Mouse (Mus musculus) heart, embryonic 15.5 days (tissue): ENCODE results near the gene Ppil1. TPM values are rescaled to one million over a fixed set of nuclear protein-coding genes. Genes with fewer than 3 reads are reported as not detected.
A peak's percentile ranks its signal among the peaks of the same experiment; 100 is the strongest.
"Not testable (repeated sequence)": the region's sequence is repeated elsewhere in the genome, so short reads cannot be mapped to it uniquely, and the experiment has no call there.

ENCODE experiments used
- ATAC-seq: fragments of 200-750 bp; cut with Nextera tagmentation; replicated peaks from 2 replicates; pipeline ENCODE4 v1.8.0; 2017; ENCODE audit warnings: low read depth, moderate TSS enrichment; ENCODE audit not compliant: insufficient number of reproducible peaks, insufficient read depth, low FRiP score
- H3K27ac ChIP-seq: fragments of 300-500 bp; sonication (generic); 2 replicates; pipeline ENCODE4 v1.5.1; 2015; ENCODE audit warnings: mild to moderate bottlenecking, inconsistent platforms
- H3K27me3 ChIP-seq: fragments of 300-500 bp; sonication (generic); 2 replicates; pipeline ENCODE4 v1.6.1; 2015; ENCODE audit warnings: inconsistent platforms
- H3K36me3 ChIP-seq: fragments of 300-500 bp; sonication (generic); 2 replicates; pipeline ENCODE4 v1.6.1; 2015; ENCODE audit warnings: mild to moderate bottlenecking, inconsistent platforms
- H3K4me1 ChIP-seq: fragments of 300-500 bp; sonication (generic); replicated peaks from 2 replicates; pipeline ENCODE4 v1.6.1; 2015; ENCODE audit warnings: inconsistent platforms
- H3K4me2 ChIP-seq: fragments of 300-500 bp; sonication (generic); 2 replicates; pipeline ENCODE4 v1.6.1; 2015; ENCODE audit warnings: inconsistent platforms, mild to moderate bottlenecking, moderate library complexity
- H3K4me3 ChIP-seq: fragments of 300-500 bp; sonication (generic); 2 replicates; pipeline ENCODE4 v1.5.1; 2015; ENCODE audit warnings: mild to moderate bottlenecking, inconsistent platforms
- H3K9ac ChIP-seq: fragments of 300-500 bp; sonication (generic); 2 replicates; pipeline ENCODE4 v1.6.1; 2015; ENCODE audit warnings: mild to moderate bottlenecking, inconsistent platforms
- H3K9me3 ChIP-seq: fragments of 300-500 bp; sonication (generic); replicated peaks from 2 replicates; pipeline ENCODE4 v1.6.1; 2016; ENCODE audit warnings: inconsistent platforms
- WGBS: fragments of 180-500 bp; shearing (Covaris S2); methylation state at CpG from one replicate; pipeline ENCODE4 v1.1.7; 2015; ENCODE audit warnings: mixed read lengths; 5-methylcytosine and 5-hydroxymethylcytosine counted together
- polyA plus RNA-seq: library from polyadenylated mRNA; unstranded; fragments of >200 nt; fragmentation: Nextera tagmentation; extraction: Ambion mirVana; gene quantifications from 2 replicates; pipeline ENCODE4 v1.2.1, GENCODE M21; 2015

The Ppil1 gene
- polyA plus RNA-seq, 1 experiment from 2014 or later: 86.8 TPM

- Histone ChIP-seq H3K4me1 (peaks cover 56% of the 10 kb centered on the region), H3K36me3 (peaks cover 6% of the 10 kb centered on the region; the same call in 1 of the 2 replicates), H3K4me2 (peak overlapping the region; percentile 67), H3K9me3 (no peaks in the 10 kb centered on the region), H3K27me3 (no peaks in the 10 kb centered on the region), H3K4me3 (peak overlapping the region; percentile 77; the same call in 1 of the 2 replicates), H3K27ac (no peak overlapping the region), H3K9ac (no peak overlapping the region)
- WGBS: 35% methylated on average over 2 of the region's 2 CpGs
- no peak for ATAC-seq
Measured at GRCm38 (mm10) chr17:29262259-29262649, 1.7 kb downstream of the Ppil1 start.

- Histone ChIP-seq H3K4me1 (peaks cover 62% of the 10 kb centered on the region), H3K4me3 (no peak overlapping the region)
- 89% methylated on average over 22 of the region's 22 CpGs for WGBS
Measured at GRCm38 (mm10) chr17:29261603-29262258, 2.3 kb downstream of the Ppil1 start.

DNA sequence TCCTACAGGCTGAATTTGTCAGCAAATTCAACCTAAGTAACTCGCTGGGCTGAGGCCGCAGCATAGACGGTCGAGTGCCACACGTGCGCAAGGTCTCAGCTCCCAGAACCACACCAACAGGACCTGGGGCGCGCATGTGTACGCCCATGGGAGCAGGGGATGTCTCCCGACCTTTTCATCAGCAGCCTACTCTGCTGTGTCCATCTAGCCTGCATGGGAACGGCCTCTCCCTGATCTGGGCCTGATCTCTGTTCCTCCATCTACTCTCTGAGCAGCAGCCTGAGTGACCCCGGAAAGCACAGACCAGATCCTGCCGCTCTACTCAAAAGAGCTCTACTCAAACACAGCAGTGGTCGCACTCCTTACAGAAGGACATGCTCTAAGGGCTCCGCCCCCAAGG is 3.5 kb downstream of the Ppil1 start:
- no peak overlapping the region for H3K9ac ChIP-seq
- H3K4me2 ChIP-seq: no peak overlapping the region
- no peak overlapping the region for H3K4me3 ChIP-seq
- H3K4me1 ChIP-seq: peaks cover 74% of the 10 kb centered on the region
- H3K27ac ChIP-seq: no peak overlapping the region
- H3K9me3 ChIP-seq: no peaks in the 10 kb centered on the region
- no peaks in the 10 kb centered on the region for H3K27me3 ChIP-seq
- peaks cover 6% of the 10 kb centered on the region; the same call in 1 of the 2 replicates for H3K36me3 ChIP-seq
- WGBS: 91% methylated on average over 15 of the region's 15 CpGs
- no peak for ATAC-seq

More at GRCm38 (mm10) chr17:29261603-29262258, 2.3 kb downstream of the Ppil1 start:
- no peak overlapping the region for H3K27ac ChIP-seq
- H3K9me3 ChIP-seq: no peaks in the 10 kb centered on the region
- H3K27me3 ChIP-seq: no peaks in the 10 kb centered on the region
- ATAC-seq: no peak
- H3K4me2 ChIP-seq: peak overlapping the region; percentile 67; the same call in 1 of the 2 replicates
- H3K9ac ChIP-seq: no peak overlapping the region
- H3K36me3 ChIP-seq: peaks cover 6% of the 10 kb centered on the region; the same call in 1 of the 2 replicates

- H3K36me3 ChIP-seq: peaks cover 6% of the 10 kb centered on the region; the same call in 1 of the 2 replicates
- peaks cover 76% of the 10 kb centered on the region for H3K4me1 ChIP-seq
- H3K27me3 ChIP-seq: no peaks in the 10 kb centered on the region
- H3K9ac ChIP-seq: no peak overlapping the region
- H3K27ac ChIP-seq: peak overlapping the region; percentile 91; the same call in 1 of the 2 replicates
- ATAC-seq: no peak
- H3K9me3 ChIP-seq: no peaks in the 10 kb centered on the region
- H3K4me2 ChIP-seq: no peak overlapping the region
- no peak overlapping the region for H3K4me3 ChIP-seq
- 9% methylated on average over 3 of the region's 3 CpGs for WGBS
Measured at GRCm38 (mm10) chr17:29259489-29259888, 4.5 kb downstream of the Ppil1 start.

- ATAC-seq: no peak
- H3K4me2 ChIP-seq: no peak overlapping the region
- H3K9me3 ChIP-seq: no peaks in the 10 kb centered on the region
- no peaks in the 10 kb centered on the region for H3K27me3 ChIP-seq
- H3K4me3 ChIP-seq: no peak overlapping the region
- peak overlapping the region; percentile 91; the same call in 1 of the 2 replicates for H3K27ac ChIP-seq
- peaks cover 77% of the 10 kb centered on the region for H3K4me1 ChIP-seq
- no peak overlapping the region for H3K9ac ChIP-seq
- WGBS: 83% methylated on average over 2 of the region's 2 CpGs
- H3K36me3 ChIP-seq: peaks cover 6% of the 10 kb centered on the region; the same call in 1 of the 2 replicates
Measured at GRCm38 (mm10) chr17:29258921-29259320, 5.1 kb downstream of the Ppil1 start.

- no peaks in the 10 kb centered on the region for H3K27me3 ChIP-seq
- H3K4me1 ChIP-seq: peaks cover 80% of the 10 kb centered on the region
- no peak overlapping the region for H3K4me2 ChIP-seq
- no peaks in the 10 kb centered on the region for H3K9me3 ChIP-seq
- H3K9ac ChIP-seq: no peak overlapping the region
- H3K36me3 ChIP-seq: peaks cover 6% of the 10 kb centered on the region; the same call in 1 of the 2 replicates
- H3K4me3 ChIP-seq: no peak overlapping the region
- no peak for ATAC-seq
- 78% methylated on average over 10 of the region's 10 CpGs for WGBS
- H3K27ac ChIP-seq: peak overlapping the region; percentile 91
Measured at GRCm38 (mm10) chr17:29258025-29258558, 5.9 kb downstream of the Ppil1 start.

DNA sequence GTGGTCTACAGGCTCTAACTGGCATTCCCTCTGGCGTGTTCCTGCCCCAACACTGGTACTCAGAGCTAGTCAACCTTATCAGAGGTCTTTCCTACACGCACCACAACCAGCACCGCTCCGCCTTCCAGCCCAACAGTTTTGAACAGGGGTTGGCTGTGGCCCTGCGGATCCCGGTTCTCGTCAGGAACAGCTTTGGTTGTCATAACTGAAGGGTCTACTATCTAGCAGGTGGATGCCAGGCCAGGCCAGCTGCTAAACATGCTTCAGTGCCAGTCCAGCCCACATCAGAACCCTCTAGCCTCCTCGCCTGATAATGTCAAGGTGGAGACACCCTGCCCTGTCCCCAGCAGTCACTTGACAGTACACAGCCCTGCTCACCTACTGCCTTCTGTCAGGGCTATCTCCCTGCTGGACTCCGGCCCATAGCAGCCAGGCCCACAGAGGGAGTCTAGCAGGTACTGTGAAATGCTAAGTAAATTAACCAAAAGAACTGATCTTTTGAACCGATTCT is 6.9 kb downstream of the Ppil1 start:
- Histone ChIP-seq H3K9me3 (no peaks in the 10 kb centered on the region), H3K9ac (no peak overlapping the region; the same call in 1 of the 2 replicates), H3K36me3 (peaks cover 4% of the 10 kb centered on the region; the same call in 1 of the 2 replicates), H3K27me3 (no peaks in the 10 kb centered on the region), H3K4me2 (peak overlapping the region; percentile 37; the same call in 1 of the 2 replicates), H3K4me1 (peaks cover 81% of the 10 kb centered on the region), H3K4me3 (no peak overlapping the region), H3K27ac (peak overlapping the region; percentile 91)
- peak; percentile 82 for ATAC-seq
- WGBS: 42% methylated on average over 10 of the region's 10 CpGs

DNA sequence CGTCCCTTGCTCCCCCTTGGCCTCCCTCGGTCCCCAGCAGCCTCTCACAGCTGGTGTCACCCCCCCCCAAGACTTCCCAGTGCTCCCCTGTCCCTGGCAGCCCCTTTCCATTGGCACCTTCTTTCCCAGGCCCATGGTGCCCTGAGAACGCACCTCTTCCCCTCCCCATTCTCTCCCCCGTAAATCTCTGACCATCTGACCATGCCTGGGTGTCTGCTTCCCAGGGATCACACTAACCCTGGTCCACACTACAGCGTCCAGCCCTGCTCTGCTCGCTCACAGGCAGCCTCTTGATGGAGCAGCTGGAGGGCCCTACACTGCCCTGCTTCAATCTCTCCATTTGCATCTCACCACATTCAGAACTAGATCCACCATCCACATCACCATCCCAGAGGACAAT is 7.5 kb downstream of the Ppil1 start:
- Histone ChIP-seq H3K9ac (no peak overlapping the region; the same call in 1 of the 2 replicates), H3K27me3 (no peaks in the 10 kb centered on the region), H3K9me3 (no peaks in the 10 kb centered on the region), H3K4me1 (peaks cover 81% of the 10 kb centered on the region), H3K36me3 (peaks cover 3% of the 10 kb centered on the region; the same call in 1 of the 2 replicates), H3K4me3 (no peak overlapping the region), H3K4me2 (peak overlapping the region; percentile 37), H3K27ac (peak overlapping the region; percentile 91)
- WGBS: 49% methylated on average over 6 of the region's 6 CpGs
- peak; percentile 3; the same call in 1 of the 2 replicates for ATAC-seq

DNA sequence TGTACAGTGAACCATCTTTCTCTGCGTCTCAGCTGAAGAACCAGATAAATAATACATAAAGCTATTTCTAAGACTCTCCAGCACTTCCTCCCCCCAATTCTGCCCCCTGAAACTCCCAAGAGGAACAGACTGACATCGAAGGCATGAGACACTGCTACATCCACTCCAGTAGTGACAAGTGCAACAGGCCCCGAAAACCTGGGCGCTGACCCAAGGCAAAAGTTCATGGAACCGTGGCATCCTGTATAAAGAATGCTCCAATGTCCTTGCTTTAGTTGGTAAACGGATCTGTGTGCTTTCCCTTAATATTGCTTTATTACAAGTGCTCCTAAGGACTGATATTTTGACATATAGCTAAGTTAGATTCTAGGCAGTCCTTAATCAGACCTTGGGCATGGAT is 9.2 kb downstream of the Ppil1 start:
- not testable (repeated sequence) for H3K27me3 ChIP-seq, H3K9me3 ChIP-seq, H3K36me3 ChIP-seq, H3K4me3 ChIP-seq, ATAC-seq, H3K4me2 ChIP-seq, H3K9ac ChIP-seq
- Histone ChIP-seq H3K4me1 (peaks cover 91% of the 10 kb centered on the region), H3K27ac (peak overlapping the region; percentile 87)
- WGBS: 85% methylated on average over 6 of the region's 6 CpGs

GRCm38 (mm10) chr17:29253684-29254083 is 10.3 kb downstream of the Ppil1 start:
- ATAC-seq: 0 out of 2 replicates have a peak, but pooled peaks have one; percentile 8
- Histone ChIP-seq H3K27me3 (no peaks in the 10 kb centered on the region), H3K27ac (peak overlapping the region; percentile 87), H3K9ac (no peak overlapping the region), H3K36me3 (peaks cover 9% of the 10 kb centered on the region; the same call in 1 of the 2 replicates), H3K4me2 (no peak overlapping the region), H3K4me1 (peaks cover 92% of the 10 kb centered on the region), H3K9me3 (no peaks in the 10 kb centered on the region), H3K4me3 (no peak overlapping the region)
- WGBS: 45% methylated on average over 9 of the region's 9 CpGs

DNA sequence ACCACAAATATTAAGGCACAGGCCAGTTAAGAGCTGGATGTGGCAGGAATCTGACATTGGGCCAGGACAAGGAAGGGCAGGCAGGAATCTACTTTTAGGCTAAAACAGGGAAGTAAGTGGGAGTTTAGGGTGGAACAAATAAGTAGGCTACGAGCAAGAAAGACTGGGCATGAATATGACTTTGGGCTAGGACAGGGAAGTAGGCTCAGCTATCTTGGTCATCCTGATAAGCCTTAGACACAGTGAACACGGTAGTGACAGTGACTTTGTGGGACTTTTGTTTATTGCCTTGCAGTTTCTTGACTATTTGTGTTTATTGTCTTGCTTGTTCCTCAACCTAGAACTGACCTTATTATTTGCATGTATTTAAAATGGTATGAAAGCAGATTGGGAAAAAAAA is 10.8 kb downstream of the Ppil1 start:
- WGBS: 51% methylated on average over 2 of the region's 2 CpGs
- H3K36me3 ChIP-seq: peaks cover 9% of the 10 kb centered on the region; the same call in 1 of the 2 replicates
- no peak overlapping the region for H3K4me2 ChIP-seq
- ATAC-seq: no peak
- no peak overlapping the region for H3K4me3 ChIP-seq
- peak overlapping the region; percentile 87 for H3K27ac ChIP-seq
- peaks cover 92% of the 10 kb centered on the region for H3K4me1 ChIP-seq
- no peak overlapping the region for H3K9ac ChIP-seq
- H3K27me3 ChIP-seq: no peaks in the 10 kb centered on the region
- H3K9me3 ChIP-seq: no peaks in the 10 kb centered on the region
